Mouse (Mus musculus) liver, adult 2 months (tissue): Measurements from ENCODE around the gene Stn1.

ENCODE experiments used
- CTCF ChIP-seq: fragments of 200-500 bp; IDR thresholded peaks from 2 replicates; pipeline ENCODE4 v1.5.1; 2011; ENCODE audit warnings: low read depth, low read length, control low read depth
- POLR2A ChIP-seq: fragments of 200-500 bp; IDR thresholded peaks from 2 replicates; pipeline ENCODE4 v1.6.1; 2011; ENCODE audit warnings: low read length, control low read depth; ENCODE audit not compliant: insufficient read depth; ENCODE audit errors: extremely low read depth

GRCm38 (mm10) chr19:47461386-47461785 is 75.9 kb downstream of the Stn1 start:
- TF ChIP-seq CTCF (no peak), POLR2A (no peak)
